Mouse (Mus musculus) MEL (cell line): Measurements from ENCODE around the gene Oard1. TPM values are rescaled to one million over a fixed set of nuclear protein-coding genes. Genes with fewer than 3 reads are reported as not detected.

Experiments used
- DNase-seq: peaks from one replicate; pipeline ENCODE4 v3.0.0; 2011; ENCODE audit warnings: low read depth, low spot score
- H3K27ac ChIP-seq: 2 replicates; pipeline ENCODE4 v1.5.1; 2012; ENCODE audit warnings: low read depth, mild to moderate bottlenecking, control low read depth, low read length, moderate library complexity; ENCODE audit not compliant: control insufficient read depth
- H3K27me3 ChIP-seq, 2 experiments: fragments of 150-350 bp in 1 of 2; sonication (generic) in 1 of 2; 2 replicates each; pipeline ENCODE4 v1.6.1; 2012; ENCODE audit warnings: low read length in 2 of 2, mild to moderate bottlenecking in 2 of 2, improper control_type of control experiment in 1 of 2, moderate library complexity in 1 of 2; ENCODE audit not compliant: insufficient read depth in 2 of 2, control insufficient read depth in 1 of 2
- H3K36me3 ChIP-seq, 2 experiments: 2 replicates each; pipeline ENCODE4 v1.6.1; 2012 to 2014; ENCODE audit warnings: low read length in 2 of 2, improper control_type of control experiment in 1 of 2, inconsistent platforms in 1 of 2, mild to moderate bottlenecking in 1 of 2; ENCODE audit not compliant: insufficient read depth in 2 of 2, control insufficient read depth in 1 of 2
- H3K4me1 ChIP-seq, 2 experiments: fragments of 150-350 bp in 1 of 2; sonication (generic) in 1 of 2; 2 replicates each; pipeline ENCODE4 v1.6.1; 2012; ENCODE audit warnings: low read length in 2 of 2, improper control_type of control experiment in 1 of 2, mild to moderate bottlenecking in 1 of 2; ENCODE audit not compliant: insufficient read depth in 2 of 2, control insufficient read depth in 1 of 2
- H3K4me3 ChIP-seq, 2 experiments: fragments of 150-350 bp in 1 of 2; sonication (generic) in 1 of 2; 2 replicates each; pipeline ENCODE4 v1.5.1; 2012; ENCODE audit warnings: low read depth in 2 of 2, low read length in 2 of 2, mild to moderate bottlenecking in 2 of 2, moderate library complexity in 2 of 2, control low read depth in 1 of 2, improper control_type of control experiment in 1 of 2; ENCODE audit not compliant: control insufficient read depth in 1 of 2, insufficient read depth in 1 of 2
- H3K79me2 ChIP-seq: 2 replicates; pipeline ENCODE4 v1.6.1; 2012; ENCODE audit warnings: mild to moderate bottlenecking, low read length, moderate library complexity; ENCODE audit not compliant: control insufficient read depth, poor library complexity, insufficient read depth
- H3K9ac ChIP-seq: 2 replicates; pipeline ENCODE4 v1.6.1; 2012; ENCODE audit warnings: low read depth, mild to moderate bottlenecking, control low read depth, low read length, moderate library complexity; ENCODE audit not compliant: control insufficient read depth, poor library complexity, severe bottlenecking
- H3K9me3 ChIP-seq: fragments of 150-350 bp; sonication (generic); replicated peaks from 2 replicates; pipeline ENCODE4 v1.6.1; 2012; ENCODE audit warnings: mild to moderate bottlenecking, low read length, improper control_type of control experiment, moderate library complexity; ENCODE audit not compliant: insufficient read depth
- BHLHE40 ChIP-seq: IDR thresholded peaks from 2 replicates; pipeline ENCODE4 v1.6.1; 2012; ENCODE audit warnings: low read depth, mild to moderate bottlenecking, inconsistent platforms, low read length, improper control_type of control experiment, borderline replicate concordance
- CHD1 ChIP-seq: IDR thresholded peaks from 2 replicates; pipeline ENCODE4 v1.6.1; 2012; ENCODE audit warnings: low read depth, mild to moderate bottlenecking, inconsistent platforms, low read length, improper control_type of control experiment
- CTCF ChIP-seq, 3 experiments: IDR thresholded peaks in 2 of 3; conservative IDR thresholded peaks in 1 of 3; 2 replicates each; pipeline ENCODE4 v1.5.1; 2011 to 2012; ENCODE audit warnings: low read length in 3 of 3, low read depth in 2 of 3, mild to moderate bottlenecking in 2 of 3, improper control_type of control experiment in 1 of 3, inconsistent platforms in 1 of 3, mixed read lengths in 1 of 3, moderate library complexity in 1 of 3; ENCODE audit not compliant: control insufficient read depth in 1 of 3, insufficient read depth in 1 of 3, poor library complexity in 1 of 3, severe bottlenecking in 1 of 3
- EP300 ChIP-seq, 2 experiments: IDR thresholded peaks; 2 replicates each; pipeline ENCODE4 v1.6.1; 2011; ENCODE audit warnings: improper control_type of control experiment in 2 of 2, low read length in 2 of 2, low read depth in 1 of 2, mild to moderate bottlenecking in 1 of 2
- ETS1 ChIP-seq: IDR thresholded peaks from 2 replicates; pipeline ENCODE4 v1.6.1; 2012; ENCODE audit warnings: low read depth, mild to moderate bottlenecking, inconsistent platforms, low read length, improper control_type of control experiment, moderate library complexity
- GATA1 ChIP-seq: IDR thresholded peaks from 2 replicates; pipeline ENCODE4 v1.6.1; 2011; ENCODE audit warnings: low read depth, low read length, improper control_type of control experiment
- HCFC1 ChIP-seq: IDR thresholded peaks from 2 replicates; pipeline ENCODE4 v1.6.1; 2012; ENCODE audit warnings: low read depth, mild to moderate bottlenecking, inconsistent platforms, low read length, improper control_type of control experiment, moderate library complexity
- JUND ChIP-seq: IDR thresholded peaks from 2 replicates; pipeline ENCODE4 v1.6.1; 2011; ENCODE audit warnings: low read depth, mild to moderate bottlenecking, improper control_type of control experiment, low read length
- KAT2A ChIP-seq: conservative IDR thresholded peaks from 2 replicates; pipeline ENCODE4 v1.6.1; 2012; ENCODE audit warnings: low read depth, low read length, improper control_type of control experiment, inconsistent platforms
- MAX ChIP-seq: IDR thresholded peaks from 2 replicates; pipeline ENCODE4 v1.6.1; 2011; ENCODE audit warnings: low read length, improper control_type of control experiment
- MAZ ChIP-seq: IDR thresholded peaks from 2 replicates; pipeline ENCODE4 v1.6.1; 2012; ENCODE audit warnings: low read depth, mild to moderate bottlenecking, inconsistent platforms, low read length, improper control_type of control experiment
- MEF2A ChIP-seq: IDR thresholded peaks from 2 replicates; pipeline ENCODE4 v1.6.1; 2014; ENCODE audit warnings: low read depth, mild to moderate bottlenecking, inconsistent platforms, low read length, improper control_type of control experiment; ENCODE audit not compliant: poor library complexity, insufficient replicate concordance, severe bottlenecking; ENCODE audit errors: extremely low read depth
- MXI1 ChIP-seq: IDR thresholded peaks from 2 replicates; pipeline ENCODE4 v1.6.1; 2011; ENCODE audit warnings: mild to moderate bottlenecking, low read depth, low read length, improper control_type of control experiment
- NELFE ChIP-seq: IDR thresholded peaks from 2 replicates; pipeline ENCODE4 v1.6.1; 2011; ENCODE audit warnings: low read depth, low read length, improper control_type of control experiment
- NRF1 ChIP-seq: IDR thresholded peaks from 2 replicates; pipeline ENCODE4 v1.6.1; 2014; ENCODE audit warnings: low read depth, mild to moderate bottlenecking, inconsistent platforms, low read length, improper control_type of control experiment, moderate library complexity; ENCODE audit not compliant: poor library complexity, insufficient read depth, severe bottlenecking
- POLR2A ChIP-seq, 2 experiments: IDR thresholded peaks; 2 replicates each; pipeline ENCODE4 v1.6.1; 2011 to 2012; ENCODE audit warnings: low read length in 2 of 2, mild to moderate bottlenecking in 2 of 2, control low read depth in 1 of 2, improper control_type of control experiment in 1 of 2, low read depth in 1 of 2, moderate library complexity in 1 of 2; ENCODE audit not compliant: control insufficient read depth in 1 of 2, insufficient read depth in 1 of 2, poor library complexity in 1 of 2
- POLR2AphosphoS2 ChIP-seq: IDR thresholded peaks from 2 replicates; pipeline ENCODE4 v1.6.1; 2011; ENCODE audit warnings: low read length, improper control_type of control experiment
- POLR2AphosphoS5 ChIP-seq: IDR thresholded peaks from 2 replicates; pipeline ENCODE4 v1.6.1; 2012; ENCODE audit warnings: low read depth, borderline replicate concordance, mild to moderate bottlenecking, inconsistent platforms, low read length, moderate library complexity, mixed read lengths
- SIN3A ChIP-seq: IDR thresholded peaks from 2 replicates; pipeline ENCODE4 v1.6.1; 2012; ENCODE audit warnings: low read length, improper control_type of control experiment, inconsistent platforms
- TAL1 ChIP-seq: IDR thresholded peaks from 2 replicates; pipeline ENCODE4 v1.6.1; 2012; ENCODE audit warnings: mild to moderate bottlenecking, inconsistent platforms, low read length, moderate library complexity, mixed read lengths
- TBP ChIP-seq: IDR thresholded peaks from 2 replicates; pipeline ENCODE4 v1.8.0; 2011; ENCODE audit warnings: low read depth, low read length, improper control_type of control experiment
- TCF12 ChIP-seq: IDR thresholded peaks from 2 replicates; pipeline ENCODE4 v1.6.1; 2014; ENCODE audit warnings: low read depth, mild to moderate bottlenecking, inconsistent platforms, low read length, improper control_type of control experiment, moderate library complexity
- USF1 ChIP-seq: IDR thresholded peaks from 2 replicates; pipeline ENCODE4 v1.6.1; 2014; ENCODE audit warnings: low read depth, mild to moderate bottlenecking, inconsistent platforms, low read length, improper control_type of control experiment, moderate library complexity
- USF2 ChIP-seq, 2 experiments: IDR thresholded peaks; 2 replicates each; pipeline ENCODE4 v1.6.1; 2011 to 2012; ENCODE audit warnings: improper control_type of control experiment in 2 of 2, low read length in 2 of 2, borderline replicate concordance in 1 of 2, inconsistent platforms in 1 of 2, low read depth in 1 of 2, mild to moderate bottlenecking in 1 of 2; ENCODE audit not compliant: insufficient read depth in 1 of 2
- ZC3H11A ChIP-seq: IDR thresholded peaks from 2 replicates; pipeline ENCODE4 v1.6.1; 2012; ENCODE audit warnings: low read depth, mild to moderate bottlenecking, inconsistent platforms, low read length, improper control_type of control experiment
- ZMIZ1 ChIP-seq: IDR thresholded peaks from 2 replicates; pipeline ENCODE4 v1.6.1; 2012; ENCODE audit warnings: low read depth, mild to moderate bottlenecking, inconsistent platforms, low read length, improper control_type of control experiment, moderate library complexity
- ZNF384 ChIP-seq: IDR thresholded peaks from 2 replicates; pipeline ENCODE4 v1.6.1; 2012; ENCODE audit warnings: low read depth, mild to moderate bottlenecking, inconsistent platforms, low read length, improper control_type of control experiment
- polyA plus RNA-seq, 2 experiments: library from polyadenylated mRNA; stranded (reverse) in 1 of 2; unstranded in 1 of 2; fragments of >175 nt in 1 of 2; fragments of >200 nt in 1 of 2; gene quantifications; 2 replicates each; pipeline versions ENCODE4 v1.2.1 to v1.2.4; 2012; ENCODE audit warnings: low replicate concordance in 2 of 2, low read depth in 1 of 2; ENCODE audit not compliant: insufficient read length in 2 of 2, insufficient read depth in 1 of 2, missing spikeins in 1 of 2
- total RNA-seq: library from RNA; depleted of rRNA; stranded (reverse); fragments of 300-350 nt; gene quantifications from 2 replicates; pipeline ENCODE4 v1.2.3, GENCODE M21; 2012

The Oard1 gene
- total and polyA plus RNA-seq, 3 experiments, result 21.2 to 24.4 TPM; not detected in 1

GRCm38 (mm10) chr17:48450666-48451352 is 41.0 kb downstream of the Oard1 start (continued):
- no peak for TF ChIP-seq ZC3H11A
- peak; percentile 86 for TF ChIP-seq TAL1
- TF ChIP-seq POLR2AphosphoS2, result no peak; the same call in 1 of the 2 replicates
- TF ChIP-seq KAT2A, result no peak
- no peak for TF ChIP-seq POLR2AphosphoS5
- no peak for TF ChIP-seq MEF2A
- TF ChIP-seq USF2 (IDR thresholded peaks at IDR 0.05; ENCODE audit: borderline replicate concordance in 1 of 2, insufficient read depth in 1 of 2, low read depth in 1 of 2, low read length in 2 of 2), result no peak
- no peak for TF ChIP-seq ZMIZ1
- TF ChIP-seq TBP, result no peak
- no peak; the same call in none of the 2 replicates for TF ChIP-seq HCFC1
- peak; percentile 81 to 95 for TF ChIP-seq EP300 (IDR thresholded peaks at IDR 0.05; ENCODE audit: low read depth in 1 of 2, low read length in 2 of 2)
- TF ChIP-seq POLR2A (IDR thresholded peaks at IDR 0.05; ENCODE audit: control insufficient read depth in 1 of 2, insufficient read depth in 1 of 2, low read depth in 1 of 2, low read length in 2 of 2, poor library complexity in 1 of 2), result peak in 1 of 2 experiments; percentile 43; a peak in 1 of 4 replicates
- peak; percentile 65; the same call in 1 of the 2 replicates for TF ChIP-seq MXI1
- TF ChIP-seq NRF1, result no peak
- peak; percentile 84 for TF ChIP-seq ZNF384
- no peak; the same call in 1 of the 2 replicates for TF ChIP-seq NELFE
- TF ChIP-seq CTCF (IDR thresholded peaks at IDR 0.05 in 2 of 3, conservative IDR thresholded peaks at IDR 0.05 in 1 of 3; ENCODE audit: control insufficient read depth in 1 of 3, insufficient read depth in 1 of 3, low read depth in 2 of 3, low read length in 3 of 3, poor library complexity in 1 of 3, severe bottlenecking in 1 of 3), result no peak
- no peak for TF ChIP-seq CHD1
- peak; percentile 57; the same call in 1 of the 2 replicates for TF ChIP-seq ETS1
- peak; percentile 79 for TF ChIP-seq GATA1

GRCm38 (mm10) chr17:48451353-48451675 is 41.5 kb downstream of the Oard1 start, which contains the start of gene Tspo2:
Gene Tspo2 (minus strand): TSS chr17:48451522.
- TF ChIP-seq NELFE (peak; percentile 55; the same call in 1 of the 2 replicates), USF1 (peak; percentile 66), MXI1 (peak; percentile 70), POLR2A (IDR thresholded peaks at IDR 0.05; ENCODE audit: control insufficient read depth in 1 of 2, insufficient read depth in 1 of 2, low read depth in 1 of 2, low read length in 2 of 2, poor library complexity in 1 of 2) (peak in 1 of 2 experiments; percentile 59; a peak in 3 of 4 replicates), JUND (no peak), ZMIZ1 (peak; percentile 73; the same call in 1 of the 2 replicates), SIN3A (no peak; the same call in 1 of the 2 replicates), EP300 (IDR thresholded peaks at IDR 0.05; ENCODE audit: low read depth in 1 of 2, low read length in 2 of 2) (0 out of 4 replicates have a peak, but pooled peaks of 1 of the 2 experiments have one; percentile 4), TCF12 (0 out of 2 replicates have a peak, but pooled peaks have one; percentile 17), MAZ (0 out of 2 replicates have a peak, but pooled peaks have one; percentile 18), BHLHE40 (peak; percentile 69; the same call in 1 of the 2 replicates), MAX (0 out of 2 replicates have a peak, but pooled peaks have one; percentile 11), USF2 (IDR thresholded peaks at IDR 0.05; ENCODE audit: borderline replicate concordance in 1 of 2, insufficient read depth in 1 of 2, low read depth in 1 of 2, low read length in 2 of 2) (no peak), ETS1 (peak; percentile 31; the same call in 1 of the 2 replicates)
- peaks cover 0 to 21% of the 10 kb centered on the region in 2 experiments; a peak in 2 of 4 replicates for H3K36me3 ChIP-seq
- peak within 1 kb of the TSS; percentile 69 to 71 for H3K4me3 ChIP-seq
- H3K9me3 ChIP-seq, result no peaks in the 10 kb centered on the region
- H3K27me3 ChIP-seq, result no peaks in the 10 kb centered on the region
- peak within 1 kb of the TSS; percentile 90 for H3K27ac ChIP-seq
- H3K4me1 ChIP-seq, result peaks cover 2 to 39% of the 10 kb centered on the region in 2 experiments; a peak in 3 of 4 replicates
- H3K9ac ChIP-seq, result peak within 1 kb of the TSS; percentile 67
- H3K79me2 ChIP-seq, result no peaks in the 10 kb centered on the region; the same call in none of the 2 replicates
- DNase-seq, result peak; percentile 88
